8 mouse cellular contexts compared by ENCODE assay signal in the genomic region with DNA sequence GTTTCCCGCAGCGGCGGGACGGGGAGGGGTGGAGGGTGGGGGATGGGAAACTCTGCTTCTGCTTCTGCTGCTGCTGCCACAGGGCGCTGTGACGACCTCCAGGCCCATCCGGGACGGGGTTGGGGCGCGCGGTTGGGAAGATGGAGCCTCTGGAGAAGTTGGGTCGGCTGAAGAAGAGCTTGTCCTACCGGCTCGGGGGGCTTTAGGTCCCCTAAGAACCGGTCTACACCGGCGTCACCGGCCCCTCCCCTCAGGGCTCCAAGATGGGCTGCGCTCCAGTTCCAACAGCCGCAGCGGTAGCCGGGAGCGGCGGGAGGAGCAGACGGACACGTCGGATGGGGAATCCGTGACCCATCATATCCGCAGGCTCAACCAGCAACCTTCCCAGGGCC. TPM values are rescaled to one million over a fixed set of nuclear protein-coding genes. Genes with fewer than 3 reads are reported as not detected.
DNase-seq lines count a peak whose midpoint lies in the region; ATAC-seq lines count a peak whose summit lies in the region.

No protein-coding gene starts in this region.

- H3K9me3 ChIP-seq in neural tube, embryonic 11.5 days (ENCODE audit: control insufficient read depth, low read length), result no peaks in the 10 kb centered on the region
- no peaks in the 10 kb centered on the region for H3K9me3 ChIP-seq in intestine, embryonic 16.5 days (ENCODE audit: control insufficient read depth, low read length)
- no peaks in the 10 kb centered on the region for H3K9me3 ChIP-seq in limb, embryonic 12.5 days
- no peaks in the 10 kb centered on the region for H3K9me3 ChIP-seq in midbrain, embryonic 11.5 days (ENCODE audit: control insufficient read depth, low read length)

- H3K4me3 ChIP-seq in neural tube, embryonic 11.5 days (ENCODE audit: low read depth, low read length), result peak overlapping the region; percentile 56
- peak overlapping the region; percentile 91 for H3K4me3 ChIP-seq in intestine, embryonic 16.5 days (ENCODE audit: low read length)
- H3K4me3 ChIP-seq in limb, embryonic 12.5 days (replicated peaks), result peak overlapping the region; percentile 88
- peak overlapping the region; percentile 91 for H3K4me3 ChIP-seq in midbrain, embryonic 11.5 days (ENCODE audit: low read depth, low read length)

- no peaks in the 10 kb centered on the region for H3K27me3 ChIP-seq in neural tube, embryonic 11.5 days (ENCODE audit: control insufficient read depth, insufficient read depth, low read length)
- H3K27me3 ChIP-seq in intestine, embryonic 16.5 days (replicated peaks; ENCODE audit: control insufficient read depth, insufficient read depth, low read length), result no peaks in the 10 kb centered on the region
- H3K27me3 ChIP-seq in limb, embryonic 12.5 days, result no peaks in the 10 kb centered on the region
- no peaks in the 10 kb centered on the region for H3K27me3 ChIP-seq in midbrain, embryonic 11.5 days (ENCODE audit: control insufficient read depth, insufficient read depth, low read length)

- peak overlapping the region; percentile 74 for H3K9ac ChIP-seq in neural tube, embryonic 11.5 days (ENCODE audit: low read length)
- H3K9ac ChIP-seq in intestine, embryonic 16.5 days (ENCODE audit: low read depth, low read length), result peak overlapping the region; percentile 89
- peak overlapping the region; percentile 83 for H3K9ac ChIP-seq in limb, embryonic 12.5 days (replicated peaks)
- H3K9ac ChIP-seq in midbrain, embryonic 11.5 days (ENCODE audit: low read length), result peak overlapping the region; percentile 83

- peak overlapping the region; percentile 92 for H3K4me2 ChIP-seq in neural tube, embryonic 11.5 days (ENCODE audit: low read depth)
- peak overlapping the region; percentile 51 for H3K4me2 ChIP-seq in intestine, embryonic 16.5 days (ENCODE audit: low read depth, low read length)
- peak overlapping the region; percentile 89 for H3K4me2 ChIP-seq in limb, embryonic 12.5 days
- peak overlapping the region; percentile 77 for H3K4me2 ChIP-seq in midbrain, embryonic 11.5 days

- peak; percentile 32; the same call in 1 of the 2 replicates for ATAC-seq in neural tube, embryonic 11.5 days (ENCODE audit: insufficient read depth, low FRiP score, low TSS enrichment)
- ATAC-seq in intestine, embryonic 16.5 days, result peak; percentile 24
- peak; percentile 39; the same call in 1 of the 2 replicates for ATAC-seq in limb, embryonic 12.5 days (ENCODE audit: insufficient number of reproducible peaks, insufficient read depth, low FRiP score, low TSS enrichment, low read depth)
- ATAC-seq in midbrain, embryonic 11.5 days (ENCODE audit: low FRiP score), result peak; percentile 17; the same call in 1 of the 2 replicates

- peaks cover 6% of the 10 kb centered on the region for H3K36me3 ChIP-seq in neural tube, embryonic 11.5 days (ENCODE audit: control insufficient read depth, insufficient read depth, low read length)
- H3K36me3 ChIP-seq in intestine, embryonic 16.5 days (ENCODE audit: control insufficient read depth, insufficient read depth, low read length), result peaks cover 13% of the 10 kb centered on the region
- H3K36me3 ChIP-seq in limb, embryonic 12.5 days, result peaks cover 59% of the 10 kb centered on the region
- peaks cover 9% of the 10 kb centered on the region for H3K36me3 ChIP-seq in midbrain, embryonic 11.5 days (ENCODE audit: control insufficient read depth, insufficient read depth, low read length)

- DNase-seq in neural tube, embryonic 11.5 days (ENCODE audit: low spot score), result peak; percentile 58
- no peak for DNase-seq in neural tube, embryonic 10.5 days (ENCODE audit: extremely low spot score, low spot score)
- peak; percentile 60 for DNase-seq in embryo, embryonic 9.5 days (ENCODE audit: extremely low spot score)
- peak; percentile 97 for DNase-seq in heart, adult 11 months
- DNase-seq in midbrain, embryonic 11.5 days (ENCODE audit: low spot score, missing footprints), result peak; percentile 93
- peak; percentile 58 for DNase-seq in testis, postnatal 14 days (ENCODE audit: low spot score)

- whole genome bisulfite sequencing in neural tube, embryonic 11.5 days, result under 1% methylated on average over 26 of the region's 29 CpGs
- 0% methylated on average over 29 of the region's 29 CpGs for WGBS in intestine, embryonic 16.5 days
- 1% methylated on average over 29 of the region's 29 CpGs for WGBS in limb, embryonic 12.5 days
- 1% methylated on average over 29 of the region's 29 CpGs for WGBS in midbrain, embryonic 11.5 days

- H3K4me1 ChIP-seq in neural tube, embryonic 11.5 days (ENCODE audit: control insufficient read depth, insufficient read depth, low read length), result peaks cover 10% of the 10 kb centered on the region
- H3K4me1 ChIP-seq in intestine, embryonic 16.5 days (ENCODE audit: control insufficient read depth, insufficient read depth, low read length), result peaks cover 15% of the 10 kb centered on the region
- H3K4me1 ChIP-seq in limb, embryonic 12.5 days (replicated peaks), result peaks cover 22% of the 10 kb centered on the region
- H3K4me1 ChIP-seq in midbrain, embryonic 11.5 days (ENCODE audit: control insufficient read depth, insufficient read depth, low read length), result peaks cover 17% of the 10 kb centered on the region

- H3K27ac ChIP-seq in neural tube, embryonic 11.5 days (ENCODE audit: low read depth, low read length), result peak overlapping the region; percentile 90
- peak overlapping the region; percentile 96 for H3K27ac ChIP-seq in intestine, embryonic 16.5 days (ENCODE audit: low read length)
- H3K27ac ChIP-seq in limb, embryonic 12.5 days, result peak overlapping the region; percentile 95
- peak overlapping the region; percentile 90 for H3K27ac ChIP-seq in midbrain, embryonic 11.5 days (ENCODE audit: low read depth, low read length)

RNA-seq across cellular contexts. Expression of a gene that starts 0.3 kb away (rescaled TPM):
- 39.3 and 44.4 TPM in 2 replicates for polyA plus RNA-seq in neural tube, embryonic 11.5 days (2014; fragmentation: Nextera tagmentation; extraction: Ambion mirVana)
- 22.5 and 25.9 TPM in 2 replicates for polyA plus RNA-seq in intestine, embryonic 16.5 days (2015; fragmentation: Nextera tagmentation; extraction: Ambion mirVana)
- polyA plus RNA-seq in limb, embryonic 12.5 days (2016; fragmentation: Nextera tagmentation; extraction: Ambion mirVana), result 39.0 and 46.2 TPM in 2 replicates
- 38.7 and 43.3 TPM in 2 replicates for polyA plus RNA-seq in midbrain, embryonic 11.5 days (2014; fragmentation: Nextera tagmentation; extraction: Ambion mirVana)

RNA-seq across cellular contexts. Expression of a gene that starts 0.7 kb away (rescaled TPM):
- 35.7 and 36.5 TPM in 2 replicates for polyA plus RNA-seq in neural tube, embryonic 11.5 days (2014; fragmentation: Nextera tagmentation; extraction: Ambion mirVana)
- polyA plus RNA-seq in intestine, embryonic 16.5 days (2015; fragmentation: Nextera tagmentation; extraction: Ambion mirVana), result 35.8 and 36.4 TPM in 2 replicates
- polyA plus RNA-seq in limb, embryonic 12.5 days (2016; fragmentation: Nextera tagmentation; extraction: Ambion mirVana), result 59.2 and 59.7 TPM in 2 replicates
- polyA plus RNA-seq in midbrain, embryonic 11.5 days (2014; fragmentation: Nextera tagmentation; extraction: Ambion mirVana), result 26.0 and 30.6 TPM in 2 replicates

RNA-seq across cellular contexts. Expression of a gene that starts 10.8 kb away (rescaled TPM):
- 103 and 113 TPM in 2 replicates for polyA plus RNA-seq in neural tube, embryonic 11.5 days (2014; fragmentation: Nextera tagmentation; extraction: Ambion mirVana)
- 88.5 and 90.2 TPM in 2 replicates for polyA plus RNA-seq in intestine, embryonic 16.5 days (2015; fragmentation: Nextera tagmentation; extraction: Ambion mirVana)
- polyA plus RNA-seq in limb, embryonic 12.5 days (2016; fragmentation: Nextera tagmentation; extraction: Ambion mirVana), result 102 and 107 TPM in 2 replicates
- polyA plus RNA-seq in midbrain, embryonic 11.5 days (2014; fragmentation: Nextera tagmentation; extraction: Ambion mirVana), result 118 and 119 TPM in 2 replicates

RNA-seq across cellular contexts. Expression of a gene that starts 40.0 kb away (rescaled TPM):
- polyA plus RNA-seq in neural tube, embryonic 11.5 days (2014; fragmentation: Nextera tagmentation; extraction: Ambion mirVana), result 3.5 and 3.6 TPM in 2 replicates
- 1.8 TPM in 2 replicates for polyA plus RNA-seq in intestine, embryonic 16.5 days (2015; fragmentation: Nextera tagmentation; extraction: Ambion mirVana)
- 3.0 and 3.2 TPM in 2 replicates for polyA plus RNA-seq in limb, embryonic 12.5 days (2016; fragmentation: Nextera tagmentation; extraction: Ambion mirVana)
- polyA plus RNA-seq in midbrain, embryonic 11.5 days (2014; fragmentation: Nextera tagmentation; extraction: Ambion mirVana), result 3.1 TPM in 2 replicates

RNA-seq across cellular contexts. Expression of a gene that starts 52.3 kb away (rescaled TPM):
- polyA plus RNA-seq in neural tube, embryonic 11.5 days (2014; fragmentation: Nextera tagmentation; extraction: Ambion mirVana), result 2.7 and 3.0 TPM in 2 replicates
- 17.7 and 19.4 TPM in 2 replicates for polyA plus RNA-seq in intestine, embryonic 16.5 days (2015; fragmentation: Nextera tagmentation; extraction: Ambion mirVana)
- polyA plus RNA-seq in limb, embryonic 12.5 days (2016; fragmentation: Nextera tagmentation; extraction: Ambion mirVana), result 4.2 and 6.4 TPM in 2 replicates
- polyA plus RNA-seq in midbrain, embryonic 11.5 days (2014; fragmentation: Nextera tagmentation; extraction: Ambion mirVana), result 3.2 and 3.3 TPM in 2 replicates
